Comparison of ENCODE assay signal across 22 mouse cellular contexts in genomic region chr6:107389892-107390291, GRCm38 (mm10).
"Had no signal": no experiment of that assay in that cellular context is flagged by ENCODE, and none has a peak within 500 bp of the region (broad histone marks: within the 10 kb centered on the region; RNA-seq: fewer than 3 reads in every experiment).

No protein-coding gene starts in this region.

- H3K9me3 ChIP-seq: limb, embryonic 12.5 days; limb, embryonic 15.5 days; megakaryocyte, embryonic 14.5 days; neural tube, embryonic 12.5 days; neural tube, embryonic 15.5 days had no signal

- H3K36me3 ChIP-seq: limb, embryonic 12.5 days; limb, embryonic 15.5 days; neural tube, embryonic 12.5 days; neural tube, embryonic 15.5 days had no signal

- H3K4me3 ChIP-seq: limb, embryonic 12.5 days; limb, embryonic 15.5 days; megakaryocyte, embryonic 14.5 days; neural tube, embryonic 12.5 days; neural tube, embryonic 15.5 days had no signal

- DNase-seq: kidney, adult 2 months; kidney, postnatal 4 days; left cerebral cortex, postnatal 4 days; liver, postnatal 0 days; lung, embryonic 14.5 days; right cerebral cortex, adult 18-20 months; right cerebral cortex, postnatal 14 days; right cerebral cortex, postnatal 4 days; thymus, adult 2 months; thymus, postnatal 14 days; thymus, postnatal 4 days had no signal

- H3K4me1 ChIP-seq: limb, embryonic 12.5 days; limb, embryonic 15.5 days; megakaryocyte, embryonic 14.5 days had no signal

- H3K9ac ChIP-seq: limb, embryonic 12.5 days; limb, embryonic 15.5 days; liver, embryonic 14.5 days; liver, postnatal 0 days; lung, embryonic 14.5 days; neural tube, embryonic 12.5 days; neural tube, embryonic 15.5 days had no signal

- H3K27me3 ChIP-seq: limb, embryonic 12.5 days; limb, embryonic 15.5 days; megakaryocyte, embryonic 14.5 days; neural tube, embryonic 12.5 days; neural tube, embryonic 15.5 days had no signal

- H3K4me2 ChIP-seq: limb, embryonic 12.5 days; limb, embryonic 15.5 days; liver, embryonic 11.5 days; lung, embryonic 14.5 days; neural tube, embryonic 12.5 days; neural tube, embryonic 15.5 days had no signal

- H3K27ac ChIP-seq: kidney, postnatal 0 days; limb, embryonic 12.5 days; limb, embryonic 15.5 days; liver, embryonic 14.5 days; neural tube, embryonic 12.5 days; neural tube, embryonic 15.5 days; stomach, postnatal 0 days had no signal

- ATAC-seq: intestine, postnatal 0 days; liver, postnatal 0 days; lung, postnatal 0 days had no signal
